Mouse (Mus musculus): ENCODE results near the gene Gck. TPM values are rescaled to one million over a fixed set of nuclear protein-coding genes. Genes with fewer than 3 reads are reported as not detected.

The Gck gene
- polyA plus RNA-seq, 1 experiment from 2014 or later: 7.7 TPM

DNA sequence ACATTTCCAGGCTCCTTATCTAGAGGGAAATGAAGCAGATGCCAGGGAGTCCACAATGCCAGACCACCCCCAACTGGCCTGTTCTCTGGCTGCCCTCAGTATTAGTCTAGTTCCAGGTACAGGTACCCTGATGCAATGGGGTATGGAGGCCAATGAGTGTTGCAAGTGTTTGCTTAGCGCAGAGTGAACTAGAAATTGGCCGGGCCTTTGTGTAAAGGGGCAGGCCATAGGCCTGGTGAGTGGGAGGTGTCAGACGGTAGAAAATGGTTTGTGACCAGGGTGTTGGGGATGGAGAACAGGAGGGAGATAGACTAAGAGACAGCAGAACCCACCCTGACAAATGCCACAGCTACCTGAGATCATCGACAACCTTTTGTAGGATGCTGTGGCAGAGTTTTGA, 30.3 kb downstream of the Gck start:
- Histone ChIP-seq H3K4me2 (replicated peaks) (no peak overlapping the region), H3K4me1 (no peaks in the 10 kb centered on the region), H3K9ac (replicated peaks) (no peak overlapping the region), H3K36me3 (no peaks in the 10 kb centered on the region), H3K9me3 (no peaks in the 10 kb centered on the region), H3K27me3 (no peaks in the 10 kb centered on the region), H3K4me3 (no peak overlapping the region), H3K27ac (replicated peaks) (no peak overlapping the region)
- 93% methylated on average over 4 of the region's 4 CpGs for WGBS
- no peak for ATAC-seq (replicated peaks)

DNA sequence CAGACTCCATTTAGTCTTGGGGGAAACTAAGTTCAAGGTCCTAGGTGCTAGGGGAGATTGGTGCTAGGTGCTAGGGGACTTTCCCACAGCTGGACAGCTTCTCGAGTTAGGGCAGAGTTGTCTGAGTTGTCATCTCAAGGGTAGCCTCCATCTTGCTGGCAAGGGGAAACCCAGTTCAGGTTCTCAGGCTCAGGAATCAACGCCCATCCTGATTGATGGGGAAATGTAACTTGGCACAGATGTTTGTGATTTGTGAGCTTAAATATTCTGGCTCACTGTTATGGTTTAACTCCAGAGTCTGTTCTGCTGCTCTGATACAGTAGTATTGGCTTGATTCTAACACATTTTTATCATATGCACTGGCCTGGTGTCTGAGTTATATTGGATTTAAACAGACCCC, 31.8 kb downstream of the Gck start:
- no peak overlapping the region for H3K4me3 ChIP-seq
- 81% methylated on average over 2 of the region's 2 CpGs for WGBS
- H3K9me3 ChIP-seq: no peaks in the 10 kb centered on the region
- no peak overlapping the region for H3K4me2 ChIP-seq (replicated peaks)
- no peak overlapping the region for H3K27ac ChIP-seq (replicated peaks)
- no peaks in the 10 kb centered on the region for H3K27me3 ChIP-seq
- ATAC-seq (replicated peaks): no peak
- H3K9ac ChIP-seq (replicated peaks): no peak overlapping the region
- H3K4me1 ChIP-seq: no peaks in the 10 kb centered on the region
- no peaks in the 10 kb centered on the region for H3K36me3 ChIP-seq

DNA sequence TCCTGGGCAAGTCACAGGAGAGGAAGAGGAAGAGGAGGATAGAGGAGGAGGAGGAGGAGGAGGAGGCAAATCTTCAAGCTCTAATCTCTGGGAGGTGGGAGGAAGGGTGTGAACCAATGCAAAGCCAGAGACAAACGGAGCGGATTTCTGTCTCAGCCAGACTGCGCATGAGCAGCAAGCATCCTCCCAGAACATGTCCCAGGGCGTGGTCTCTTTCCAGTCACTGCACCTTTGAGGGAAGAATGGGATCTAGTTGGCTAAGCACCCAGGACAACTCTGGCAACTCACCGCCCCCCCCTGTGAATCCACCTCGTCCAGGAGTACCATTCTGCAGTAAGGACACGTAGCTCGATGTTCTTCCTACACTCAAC, 33.7 kb downstream of the Gck start:
- 77% methylated on average over 8 of the region's 8 CpGs for WGBS
- ATAC-seq (replicated peaks): no peak
- no peaks in the 10 kb centered on the region for H3K27me3 ChIP-seq

DNA sequence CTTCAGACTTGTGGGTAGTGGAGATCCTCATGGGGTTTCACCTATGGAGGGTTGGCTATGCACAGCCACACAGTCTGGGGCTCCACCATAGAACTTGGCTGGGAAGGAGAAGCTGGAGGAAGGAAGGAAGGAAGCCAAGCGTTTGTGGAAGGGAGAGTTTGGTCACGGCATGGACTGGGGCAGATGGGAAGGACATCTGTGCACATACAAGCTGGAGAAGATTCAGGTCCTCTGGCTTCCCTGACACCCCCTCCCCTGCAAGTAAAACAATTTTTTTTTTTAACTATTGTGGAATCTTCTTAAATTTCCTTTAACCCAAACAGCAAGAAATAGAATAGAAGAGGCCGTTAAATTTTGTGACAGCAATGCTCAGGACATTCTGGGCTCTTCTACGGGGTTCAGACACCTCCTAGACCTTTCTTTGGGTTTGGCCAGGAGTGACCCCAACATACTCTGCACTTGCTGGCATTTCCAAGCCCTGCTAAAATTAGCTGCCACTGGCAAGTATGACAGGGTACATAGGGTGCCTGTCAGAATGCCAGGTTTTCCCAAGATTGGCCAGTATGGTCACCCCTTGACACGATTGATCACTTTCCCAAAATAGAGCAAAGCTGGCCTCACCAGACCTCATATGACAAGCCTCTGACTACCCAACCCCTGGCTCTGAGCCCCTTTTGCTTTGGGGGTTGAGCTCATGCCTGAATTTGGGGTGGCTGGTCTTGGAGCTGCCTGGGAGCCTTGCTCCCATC, 34.3 kb downstream of the Gck start:
- H3K27me3 ChIP-seq: no peaks in the 10 kb centered on the region
- no peak for ATAC-seq (replicated peaks)
- 83% methylated on average over 5 of the region's 5 CpGs for WGBS

More for the DNA sequence above, 33.7 kb downstream of the Gck start:
- H3K27ac ChIP-seq (replicated peaks): no peak overlapping the region
- no peaks in the 10 kb centered on the region for H3K36me3 ChIP-seq
- H3K9me3 ChIP-seq: no peaks in the 10 kb centered on the region
- no peak overlapping the region for H3K4me3 ChIP-seq
- H3K4me2 ChIP-seq (replicated peaks): no peak overlapping the region
- no peaks in the 10 kb centered on the region for H3K4me1 ChIP-seq
- H3K9ac ChIP-seq (replicated peaks): no peak overlapping the region

DNA sequence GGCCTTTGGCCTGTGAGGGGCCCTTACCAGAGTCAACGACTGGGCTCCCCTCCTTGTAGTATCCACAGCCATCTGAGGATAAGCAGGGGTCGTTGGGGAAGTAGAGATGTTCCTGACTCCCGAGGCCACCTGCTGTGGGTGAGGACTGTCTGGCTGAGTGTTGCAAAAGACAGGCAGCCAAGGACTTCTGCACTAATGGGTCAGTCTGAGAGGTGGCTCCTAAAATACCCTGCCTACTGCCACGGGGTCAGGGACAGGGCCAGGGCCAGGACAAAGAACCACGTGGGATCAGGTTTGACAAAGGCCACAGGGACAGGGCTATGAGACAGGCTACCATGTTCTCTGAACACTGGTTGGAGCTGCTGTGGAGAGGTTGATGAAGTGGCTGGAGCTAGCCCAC, 34.9 kb downstream of the Gck start:
- ATAC-seq (replicated peaks): no peak
- no peaks in the 10 kb centered on the region for H3K9me3 ChIP-seq
- no peaks in the 10 kb centered on the region for H3K36me3 ChIP-seq
- WGBS: 58% methylated on average over 5 of the region's 5 CpGs
- no peak overlapping the region for H3K27ac ChIP-seq (replicated peaks)
- H3K4me1 ChIP-seq: no peaks in the 10 kb centered on the region
- no peak overlapping the region for H3K4me3 ChIP-seq
- H3K4me2 ChIP-seq (replicated peaks): no peak overlapping the region
- no peak overlapping the region for H3K9ac ChIP-seq (replicated peaks)
- H3K27me3 ChIP-seq: no peaks in the 10 kb centered on the region

More for the DNA sequence above, 34.3 kb downstream of the Gck start:
- Histone ChIP-seq H3K4me2 (replicated peaks) (no peak overlapping the region), H3K27ac (replicated peaks) (no peak overlapping the region), H3K9me3 (no peaks in the 10 kb centered on the region), H3K4me3 (no peak overlapping the region), H3K4me1 (no peaks in the 10 kb centered on the region), H3K36me3 (no peaks in the 10 kb centered on the region), H3K9ac (replicated peaks) (no peak overlapping the region)

DNA sequence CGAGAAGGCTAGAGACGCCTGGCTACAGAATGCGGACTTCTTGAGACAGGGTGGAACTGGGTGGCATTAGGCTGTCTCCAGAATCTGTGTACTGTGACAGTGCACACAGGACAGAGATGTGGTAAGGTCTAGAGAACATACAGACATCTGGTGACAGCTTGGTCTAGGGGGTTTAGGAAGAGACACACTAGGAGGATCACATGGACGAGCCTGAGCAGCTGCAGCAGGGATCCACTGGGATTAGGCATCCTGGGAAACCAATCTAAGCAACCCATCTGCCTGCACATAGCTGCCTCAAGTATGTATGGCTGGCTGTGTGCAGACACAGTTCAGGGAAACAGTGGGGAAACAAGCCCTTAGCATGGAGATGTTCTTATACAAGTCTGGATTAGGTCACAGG, 35.9 kb downstream of the Gck start:
- no peak overlapping the region for H3K4me3 ChIP-seq
- no peak overlapping the region for H3K9ac ChIP-seq (replicated peaks)
- H3K36me3 ChIP-seq: no peaks in the 10 kb centered on the region
- H3K4me1 ChIP-seq: no peaks in the 10 kb centered on the region
- no peak overlapping the region for H3K27ac ChIP-seq (replicated peaks)
- WGBS: 83% methylated on average over 4 of the region's 4 CpGs
- H3K27me3 ChIP-seq: no peaks in the 10 kb centered on the region
- no peak overlapping the region for H3K4me2 ChIP-seq (replicated peaks)
- no peak for ATAC-seq (replicated peaks)
- no peaks in the 10 kb centered on the region for H3K9me3 ChIP-seq

DNA sequence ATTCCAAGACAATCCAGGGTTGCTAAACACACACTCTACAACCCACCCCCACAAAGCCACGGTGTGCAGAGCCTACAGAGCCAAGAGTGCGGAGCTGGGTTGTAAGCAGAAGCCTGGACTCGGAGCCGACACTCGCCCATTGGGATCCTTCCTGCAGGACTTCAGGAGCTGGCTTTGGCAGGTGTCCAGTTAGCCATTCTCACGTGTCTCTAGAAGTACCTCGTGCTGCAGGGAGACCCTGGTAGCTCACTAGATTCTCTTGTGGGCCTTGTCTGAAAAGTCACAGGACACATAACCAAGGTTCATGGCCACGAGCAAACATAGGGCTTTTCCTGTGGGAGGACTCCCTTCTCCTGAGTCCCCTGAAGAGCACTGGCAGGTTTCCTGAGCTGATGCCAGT, 36.6 kb downstream of the Gck start:
- Histone ChIP-seq H3K4me1 (no peaks in the 10 kb centered on the region), H3K36me3 (no peaks in the 10 kb centered on the region), H3K9ac (replicated peaks) (no peak overlapping the region), H3K9me3 (no peaks in the 10 kb centered on the region), H3K27ac (replicated peaks) (no peak overlapping the region), H3K4me2 (replicated peaks) (no peak overlapping the region), H3K4me3 (no peak overlapping the region), H3K27me3 (no peaks in the 10 kb centered on the region)
- ATAC-seq (replicated peaks): no peak
- 71% methylated on average over 8 of the region's 8 CpGs for WGBS

DNA sequence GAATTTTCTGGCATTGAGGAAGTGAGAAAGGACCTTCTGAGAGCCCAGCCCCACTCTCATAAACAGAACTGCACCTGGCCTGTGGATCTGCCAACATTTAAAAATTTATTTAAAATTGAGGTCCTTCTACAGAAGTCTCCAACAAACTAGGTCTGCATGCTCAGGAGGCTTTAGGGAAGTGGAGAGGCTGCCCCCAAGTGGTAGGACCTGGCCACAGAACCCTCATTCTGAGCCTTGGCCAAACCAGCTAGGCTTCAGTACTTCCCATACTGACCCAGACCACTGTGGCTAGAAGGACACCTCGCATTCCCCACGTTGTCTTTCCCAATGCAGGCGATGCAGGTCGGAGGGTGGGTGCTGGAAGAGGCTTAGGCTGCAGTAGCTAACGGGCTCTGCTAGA, 37.2 kb downstream of the Gck start:
- Histone ChIP-seq H3K27me3 (no peaks in the 10 kb centered on the region), H3K4me1 (no peaks in the 10 kb centered on the region), H3K9me3 (no peaks in the 10 kb centered on the region), H3K36me3 (no peaks in the 10 kb centered on the region), H3K27ac (replicated peaks) (no peak overlapping the region), H3K4me2 (replicated peaks) (no peak overlapping the region), H3K4me3 (no peak overlapping the region), H3K9ac (replicated peaks) (no peak overlapping the region)
- 28% methylated on average over 5 of the region's 5 CpGs for WGBS
- ATAC-seq (replicated peaks): no peak

DNA sequence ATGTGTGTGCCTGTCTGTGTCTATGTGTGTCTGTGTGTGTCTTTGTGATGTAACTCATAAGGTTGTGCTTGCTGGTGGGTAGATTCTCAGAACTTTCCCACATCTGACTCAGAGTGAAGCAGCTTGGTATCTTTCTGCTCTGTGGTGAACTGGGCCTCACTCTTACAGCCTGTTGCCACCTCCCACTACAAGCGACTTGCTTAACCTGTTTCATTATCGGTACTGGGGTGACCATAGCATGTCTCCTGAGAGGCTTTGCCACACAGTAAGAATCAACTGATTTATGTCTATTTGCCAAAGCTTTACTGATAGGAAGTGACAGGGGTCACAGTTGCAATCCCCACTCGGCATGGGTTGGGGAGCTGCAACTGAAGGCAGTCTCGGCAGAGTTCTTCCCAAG, 41.2 kb downstream of the Gck start:
- Histone ChIP-seq H3K4me3 (no peak overlapping the region), H3K27me3 (no peaks in the 10 kb centered on the region), H3K27ac (replicated peaks) (no peak overlapping the region), H3K9ac (replicated peaks) (no peak overlapping the region), H3K4me1 (no peaks in the 10 kb centered on the region), H3K4me2 (replicated peaks) (no peak overlapping the region), H3K9me3 (no peaks in the 10 kb centered on the region), H3K36me3 (no peaks in the 10 kb centered on the region)
- WGBS: 85% methylated on average over 4 of the region's 4 CpGs
- ATAC-seq (replicated peaks): no peak

DNA sequence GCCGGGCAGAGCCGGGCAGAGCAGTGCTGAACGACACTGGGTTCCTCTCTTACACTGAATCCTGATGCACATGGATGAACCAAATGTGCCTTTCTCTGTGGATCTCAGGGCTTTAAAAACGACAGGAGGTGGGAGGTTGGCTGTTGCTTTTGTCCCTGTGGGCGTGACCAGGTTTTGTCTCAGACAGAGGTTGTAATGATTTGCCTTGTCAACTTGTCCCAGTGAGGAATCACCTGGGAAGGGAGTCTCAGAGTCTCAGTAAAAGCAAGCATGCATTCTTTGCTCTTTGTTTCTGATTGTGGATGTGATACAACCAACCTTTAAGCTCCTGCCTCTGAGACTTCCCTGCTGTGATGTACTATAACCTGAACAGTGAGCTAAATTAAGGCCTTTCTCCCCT, 42.8 kb downstream of the Gck start:
- Histone ChIP-seq H3K27me3 (no peaks in the 10 kb centered on the region), H3K4me2 (replicated peaks) (no peak overlapping the region), H3K4me3 (no peak overlapping the region), H3K27ac (replicated peaks) (no peak overlapping the region), H3K36me3 (no peaks in the 10 kb centered on the region), H3K9ac (replicated peaks) (no peak overlapping the region), H3K9me3 (no peaks in the 10 kb centered on the region), H3K4me1 (peaks cover 6% of the 10 kb centered on the region)
- 35% methylated on average over 5 of the region's 5 CpGs for WGBS
- no peak for ATAC-seq (replicated peaks)

DNA sequence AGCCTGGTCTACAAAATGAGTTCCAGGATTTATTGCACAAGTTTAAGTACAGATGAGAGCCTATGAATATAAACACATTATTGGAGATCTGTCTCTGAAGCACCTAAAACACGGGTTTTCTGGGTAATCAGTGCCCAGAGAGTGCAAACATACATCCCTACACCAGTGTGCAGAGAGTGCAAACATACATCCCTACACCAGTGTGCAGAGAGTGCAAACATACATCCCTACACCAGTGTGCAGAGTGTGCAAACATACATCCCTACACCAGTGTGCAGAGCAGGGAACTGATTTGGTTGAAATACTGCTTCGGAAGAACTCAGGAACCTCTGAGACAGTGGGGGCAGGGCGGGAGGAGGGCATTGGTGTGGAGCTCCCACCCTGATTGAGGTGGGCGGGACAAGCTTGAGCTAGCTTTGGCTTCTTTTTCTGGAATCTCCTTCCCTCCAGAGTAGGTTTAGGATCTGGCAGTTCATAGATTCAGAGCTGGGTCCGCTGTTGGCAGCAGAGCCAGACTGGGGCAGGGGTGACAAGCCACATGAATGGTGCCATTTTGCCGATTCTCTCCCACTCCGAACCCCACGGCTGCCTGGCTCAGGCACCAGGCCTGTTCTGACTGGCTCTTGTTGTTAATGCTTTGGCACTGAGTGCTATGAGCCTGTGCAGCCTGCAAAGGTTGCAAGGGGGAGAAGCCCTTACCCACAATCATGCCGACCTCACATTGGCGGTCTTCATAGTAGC, 43.9 kb downstream of the Gck start:
- peaks cover 16% of the 10 kb centered on the region for H3K4me1 ChIP-seq
- H3K27me3 ChIP-seq: no peaks in the 10 kb centered on the region
- WGBS: 82% methylated on average over 10 of the region's 10 CpGs
- no peak overlapping the region for H3K4me2 ChIP-seq (replicated peaks)
- no peaks in the 10 kb centered on the region for H3K9me3 ChIP-seq
- no peak overlapping the region for H3K4me3 ChIP-seq
- H3K27ac ChIP-seq (replicated peaks): no peak overlapping the region
- ATAC-seq (replicated peaks): no peak
- H3K9ac ChIP-seq (replicated peaks): no peak overlapping the region
- no peaks in the 10 kb centered on the region for H3K36me3 ChIP-seq

DNA sequence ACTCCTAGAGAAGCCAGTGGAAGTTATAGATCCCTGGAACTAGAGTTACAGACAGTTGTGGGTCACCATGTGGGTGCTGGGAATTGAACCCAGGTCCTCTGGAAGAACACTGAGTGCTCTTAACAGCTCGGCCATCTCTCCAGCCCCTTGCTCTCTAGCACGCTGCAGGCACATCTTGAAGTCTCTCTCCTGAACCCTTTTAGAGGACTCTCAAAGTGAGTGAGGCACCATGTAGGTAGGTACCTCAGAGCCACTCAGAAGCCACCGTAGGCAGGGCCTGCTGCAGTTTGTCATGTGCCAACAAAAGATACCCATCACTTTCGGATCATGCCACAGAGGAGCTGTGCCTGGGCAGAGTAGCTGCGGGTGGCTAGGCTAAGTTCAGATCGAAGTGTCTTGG, 45.0 kb downstream of the Gck start:
- no peaks in the 10 kb centered on the region for H3K36me3 ChIP-seq
- no peaks in the 10 kb centered on the region for H3K27me3 ChIP-seq
- no peak overlapping the region for H3K4me3 ChIP-seq
- peaks cover 18% of the 10 kb centered on the region for H3K4me1 ChIP-seq
- H3K4me2 ChIP-seq (replicated peaks): no peak overlapping the region
- no peak overlapping the region for H3K9ac ChIP-seq (replicated peaks)
- 96% methylated on average over 6 of the region's 6 CpGs for WGBS
- no peak overlapping the region for H3K27ac ChIP-seq (replicated peaks)
- no peaks in the 10 kb centered on the region for H3K9me3 ChIP-seq
- ATAC-seq (replicated peaks): no peak

DNA sequence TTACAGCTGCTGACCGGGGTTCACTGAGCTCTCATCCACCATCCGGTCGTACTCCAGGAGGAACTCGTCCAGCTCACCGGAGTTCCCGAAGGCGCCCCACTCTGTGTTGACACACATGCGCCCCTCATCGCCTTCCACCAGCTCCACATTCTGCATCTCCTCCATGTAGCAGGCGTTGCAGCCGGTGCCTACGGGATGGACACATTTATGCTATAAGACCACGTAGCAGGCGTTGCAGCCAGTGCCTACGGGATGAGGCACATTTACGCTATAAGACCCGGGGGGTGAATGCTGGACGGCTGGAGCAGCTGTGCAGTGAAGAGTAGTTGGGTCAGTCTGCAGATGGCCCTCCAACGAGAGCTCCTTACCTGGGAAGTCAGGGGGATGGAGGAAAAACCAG, 45.5 kb downstream of the Gck start:
- no peak for ATAC-seq (replicated peaks)
- H3K9ac ChIP-seq (replicated peaks): no peak overlapping the region
- no peak overlapping the region for H3K4me3 ChIP-seq
- H3K4me2 ChIP-seq (replicated peaks): no peak overlapping the region
- 94% methylated on average over 19 of the region's 19 CpGs for WGBS
- H3K27ac ChIP-seq (replicated peaks): no peak overlapping the region
- H3K9me3 ChIP-seq: no peaks in the 10 kb centered on the region
- no peaks in the 10 kb centered on the region for H3K36me3 ChIP-seq
- H3K4me1 ChIP-seq: peaks cover 18% of the 10 kb centered on the region
- H3K27me3 ChIP-seq: no peaks in the 10 kb centered on the region
